Mouse (Mus musculus) MEL (cell line): ENCODE measurements around the gene Aip. TPM values are rescaled to one million over a fixed set of nuclear protein-coding genes. Genes with fewer than 3 reads are reported as not detected.
"Not testable (repeated sequence)": the region's sequence is repeated elsewhere in the genome, so short reads cannot be mapped to it uniquely, and the experiment has no call there.

Experiments
- DNase-seq: peaks from one replicate; pipeline ENCODE4 v3.0.0; 2011; ENCODE audit warnings: low read depth, low spot score
- H3K27ac ChIP-seq: 2 replicates; pipeline ENCODE4 v1.5.1; 2012; ENCODE audit warnings: low read depth, mild to moderate bottlenecking, control low read depth, low read length, moderate library complexity; ENCODE audit not compliant: control insufficient read depth
- H3K27me3 ChIP-seq, 2 experiments: fragments of 150-350 bp in 1 of 2; sonication (generic) in 1 of 2; 2 replicates each; pipeline ENCODE4 v1.6.1; 2012; ENCODE audit warnings: low read length in 2 of 2, mild to moderate bottlenecking in 2 of 2, improper control_type of control experiment in 1 of 2, moderate library complexity in 1 of 2; ENCODE audit not compliant: insufficient read depth in 2 of 2, control insufficient read depth in 1 of 2
- H3K36me3 ChIP-seq, 2 experiments: 2 replicates each; pipeline ENCODE4 v1.6.1; 2012 to 2014; ENCODE audit warnings: low read length in 2 of 2, improper control_type of control experiment in 1 of 2, inconsistent platforms in 1 of 2, mild to moderate bottlenecking in 1 of 2; ENCODE audit not compliant: insufficient read depth in 2 of 2, control insufficient read depth in 1 of 2
- H3K4me1 ChIP-seq, 2 experiments: fragments of 150-350 bp in 1 of 2; sonication (generic) in 1 of 2; 2 replicates each; pipeline ENCODE4 v1.6.1; 2012; ENCODE audit warnings: low read length in 2 of 2, improper control_type of control experiment in 1 of 2, mild to moderate bottlenecking in 1 of 2; ENCODE audit not compliant: insufficient read depth in 2 of 2, control insufficient read depth in 1 of 2
- H3K4me3 ChIP-seq, 2 experiments: fragments of 150-350 bp in 1 of 2; sonication (generic) in 1 of 2; 2 replicates each; pipeline ENCODE4 v1.5.1; 2012; ENCODE audit warnings: low read depth in 2 of 2, low read length in 2 of 2, mild to moderate bottlenecking in 2 of 2, moderate library complexity in 2 of 2, control low read depth in 1 of 2, improper control_type of control experiment in 1 of 2; ENCODE audit not compliant: control insufficient read depth in 1 of 2, insufficient read depth in 1 of 2
- H3K79me2 ChIP-seq: 2 replicates; pipeline ENCODE4 v1.6.1; 2012; ENCODE audit warnings: mild to moderate bottlenecking, low read length, moderate library complexity; ENCODE audit not compliant: control insufficient read depth, poor library complexity, insufficient read depth
- H3K9ac ChIP-seq: 2 replicates; pipeline ENCODE4 v1.6.1; 2012; ENCODE audit warnings: low read depth, mild to moderate bottlenecking, control low read depth, low read length, moderate library complexity; ENCODE audit not compliant: control insufficient read depth, poor library complexity, severe bottlenecking
- H3K9me3 ChIP-seq: fragments of 150-350 bp; sonication (generic); replicated peaks from 2 replicates; pipeline ENCODE4 v1.6.1; 2012; ENCODE audit warnings: mild to moderate bottlenecking, low read length, improper control_type of control experiment, moderate library complexity; ENCODE audit not compliant: insufficient read depth
- CTCF ChIP-seq, 3 experiments: IDR thresholded peaks in 2 of 3; conservative IDR thresholded peaks in 1 of 3; 2 replicates each; pipeline ENCODE4 v1.5.1; 2011 to 2012; ENCODE audit warnings: low read length in 3 of 3, low read depth in 2 of 3, mild to moderate bottlenecking in 2 of 3, improper control_type of control experiment in 1 of 3, inconsistent platforms in 1 of 3, mixed read lengths in 1 of 3, moderate library complexity in 1 of 3; ENCODE audit not compliant: control insufficient read depth in 1 of 3, insufficient read depth in 1 of 3, poor library complexity in 1 of 3, severe bottlenecking in 1 of 3
- ETS1 ChIP-seq: IDR thresholded peaks from 2 replicates; pipeline ENCODE4 v1.6.1; 2012; ENCODE audit warnings: low read depth, mild to moderate bottlenecking, inconsistent platforms, low read length, improper control_type of control experiment, moderate library complexity
- MAFK ChIP-seq: IDR thresholded peaks from 2 replicates; pipeline ENCODE4 v1.6.1; 2011; ENCODE audit warnings: low read depth, mild to moderate bottlenecking, low read length, improper control_type of control experiment, borderline replicate concordance
- NRF1 ChIP-seq: IDR thresholded peaks from 2 replicates; pipeline ENCODE4 v1.6.1; 2014; ENCODE audit warnings: low read depth, mild to moderate bottlenecking, inconsistent platforms, low read length, improper control_type of control experiment, moderate library complexity; ENCODE audit not compliant: poor library complexity, insufficient read depth, severe bottlenecking
- SMC3 ChIP-seq: IDR thresholded peaks from 2 replicates; pipeline ENCODE4 v1.6.1; 2011; ENCODE audit warnings: low read depth, low read length, improper control_type of control experiment
- UBTF ChIP-seq: IDR thresholded peaks from 2 replicates; pipeline ENCODE4 v1.6.1; 2012; ENCODE audit warnings: low read depth, mild to moderate bottlenecking, inconsistent platforms, low read length, improper control_type of control experiment, moderate library complexity, borderline replicate concordance; ENCODE audit not compliant: insufficient read depth
- USF1 ChIP-seq: IDR thresholded peaks from 2 replicates; pipeline ENCODE4 v1.6.1; 2014; ENCODE audit warnings: low read depth, mild to moderate bottlenecking, inconsistent platforms, low read length, improper control_type of control experiment, moderate library complexity
- USF2 ChIP-seq, 2 experiments: IDR thresholded peaks; 2 replicates each; pipeline ENCODE4 v1.6.1; 2011 to 2012; ENCODE audit warnings: improper control_type of control experiment in 2 of 2, low read length in 2 of 2, borderline replicate concordance in 1 of 2, inconsistent platforms in 1 of 2, low read depth in 1 of 2, mild to moderate bottlenecking in 1 of 2; ENCODE audit not compliant: insufficient read depth in 1 of 2
- polyA plus RNA-seq, 2 experiments: library from polyadenylated mRNA; stranded (reverse) in 1 of 2; unstranded in 1 of 2; fragments of >175 nt in 1 of 2; fragments of >200 nt in 1 of 2; gene quantifications; 2 replicates each; pipeline versions ENCODE4 v1.2.1 to v1.2.4; 2012; ENCODE audit warnings: low replicate concordance in 2 of 2, low read depth in 1 of 2; ENCODE audit not compliant: insufficient read length in 2 of 2, insufficient read depth in 1 of 2, missing spikeins in 1 of 2
- total RNA-seq: library from RNA; depleted of rRNA; stranded (reverse); fragments of 300-350 nt; gene quantifications from 2 replicates; pipeline ENCODE4 v1.2.3, GENCODE M21; 2012

Aip gene
- total and polyA plus RNA-seq, 3 experiments: 37.8 to 101 TPM; not detected in 1

DNA sequence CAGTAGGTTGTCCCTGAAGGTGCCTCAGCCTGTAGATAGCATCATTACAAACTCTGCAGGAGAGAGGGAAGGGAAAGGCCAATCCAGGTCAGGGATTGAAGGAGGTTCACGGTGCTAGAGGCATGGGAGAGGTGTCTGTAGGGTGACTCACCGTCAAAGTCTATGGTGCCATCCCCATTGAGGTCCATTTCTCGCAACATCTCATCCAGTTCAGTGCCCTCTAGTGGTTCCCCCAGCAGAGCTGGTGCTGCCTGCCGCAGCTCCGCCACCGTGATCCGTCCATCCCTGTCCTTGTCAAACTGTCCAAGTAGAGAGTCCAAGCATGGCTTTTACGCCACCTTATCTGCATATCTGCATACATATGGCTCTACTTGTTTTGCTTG lies 10.3 kb upstream of the Aip start:
- peak; percentile 52 for TF ChIP-seq SMC3
- TF ChIP-seq CTCF (IDR thresholded peaks at IDR 0.05 in 2 of 3, conservative IDR thresholded peaks at IDR 0.05 in 1 of 3; ENCODE audit: control insufficient read depth in 1 of 3, insufficient read depth in 1 of 3, low read depth in 2 of 3, low read length in 3 of 3, poor library complexity in 1 of 3, severe bottlenecking in 1 of 3): peak in 2 of 3 experiments; percentile 49 to 57; a peak in 4 of 6 replicates
- not testable (repeated sequence) for H3K36me3 ChIP-seq, H3K27ac ChIP-seq, H3K4me1 ChIP-seq, H3K9me3 ChIP-seq, H3K27me3 ChIP-seq, H3K79me2 ChIP-seq
- peak; percentile 38 for DNase-seq
- peak overlapping the region in 1 of 2 experiments; percentile 25; a peak in 1 of 4 replicates for H3K4me3 ChIP-seq
- 0 out of 2 replicates have a peak overlapping the region, but pooled peaks have one; percentile 4 for H3K9ac ChIP-seq

DNA sequence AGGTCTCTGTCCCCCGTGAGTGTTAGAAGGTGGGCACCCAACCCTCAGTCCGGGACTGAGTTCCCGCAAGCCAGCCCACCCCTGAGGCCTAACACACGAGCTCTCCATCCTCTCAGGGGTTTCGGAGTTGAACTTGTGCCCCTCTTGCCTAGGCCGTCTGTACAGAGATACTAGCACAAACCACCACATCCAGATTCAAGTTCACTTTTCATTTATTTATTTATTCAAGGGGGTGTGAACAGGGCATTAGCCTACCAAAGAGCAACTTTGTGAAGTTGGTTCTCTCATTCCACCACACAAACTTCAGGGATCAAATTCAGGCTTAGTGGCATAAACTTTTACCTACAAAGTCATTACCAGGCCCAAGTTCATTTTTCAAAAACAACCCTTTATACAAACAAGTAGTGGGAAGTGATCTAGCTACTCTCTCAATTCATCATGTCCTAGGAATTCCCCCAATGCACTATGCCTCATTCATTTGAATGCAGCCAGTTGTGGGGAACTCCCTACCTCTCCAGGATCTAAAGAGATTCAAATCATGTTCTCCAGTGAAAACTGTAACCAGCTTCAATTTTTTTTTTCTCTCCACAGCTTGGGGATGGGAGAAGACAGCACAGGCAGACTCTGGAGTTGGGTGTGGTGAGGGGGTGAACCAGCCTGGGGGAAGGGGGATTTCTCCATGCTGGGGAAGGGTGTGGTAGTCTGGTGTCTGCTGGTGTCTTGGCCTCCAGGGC lies 9.7 kb upstream of the Aip start:
- not testable (repeated sequence) for DNase-seq, H3K36me3 ChIP-seq, H3K4me3 ChIP-seq, H3K27me3 ChIP-seq, H3K27ac ChIP-seq, H3K9ac ChIP-seq, H3K9me3 ChIP-seq, H3K4me1 ChIP-seq, H3K79me2 ChIP-seq

DNA sequence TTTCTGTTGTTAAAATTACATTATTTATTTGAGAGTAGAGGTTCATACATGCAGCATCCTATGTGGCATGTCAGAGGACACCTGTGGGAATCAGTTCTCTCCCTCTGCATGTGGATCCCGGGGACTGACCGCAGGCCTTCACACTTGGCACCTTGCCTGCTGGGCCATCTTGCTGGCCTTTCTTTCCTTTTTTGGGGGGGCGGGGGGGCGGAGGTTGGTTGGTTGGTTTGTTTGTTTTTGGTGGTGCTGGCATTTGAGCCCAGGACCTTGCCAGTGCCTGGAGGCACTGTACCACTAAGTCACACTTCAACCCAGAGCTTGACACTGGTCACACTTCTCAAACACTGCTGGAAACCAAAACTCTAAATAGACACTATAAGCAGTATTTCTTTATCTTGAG lies 8.7 kb upstream of the Aip start:
- Histone ChIP-seq H3K27me3 (no peaks in the 10 kb centered on the region), H3K79me2 (no peaks in the 10 kb centered on the region)
- DNase-seq: no peak
- TF ChIP-seq USF2 (IDR thresholded peaks at IDR 0.05; ENCODE audit: borderline replicate concordance in 1 of 2, insufficient read depth in 1 of 2, low read depth in 1 of 2, low read length in 2 of 2) (no peak), USF1 (no peak), NRF1 (no peak), UBTF (no peak), MAFK (no peak), ETS1 (no peak)
- TF ChIP-seq, all 39 proteins: peak for 0
- no peak overlapping the region for H3K9ac ChIP-seq
- no peaks in the 10 kb centered on the region; a peak in 1 of 4 replicates for H3K36me3 ChIP-seq
- H3K4me3 ChIP-seq: no peak overlapping the region
- H3K27ac ChIP-seq: no peak overlapping the region
- no peaks in the 10 kb centered on the region for H3K9me3 ChIP-seq
- no peaks in the 10 kb centered on the region for H3K4me1 ChIP-seq
